Mouse (Mus musculus) bone marrow macrophage, adult 2 months (primary cell): ENCODE results near the gene Ssr2.

Source experiments
- CTCF ChIP-seq: IDR thresholded peaks from 2 replicates; pipeline ENCODE4 v1.5.1; 2012; ENCODE audit warnings: low read depth, mild to moderate bottlenecking, low read length, moderate library complexity
- POLR2A ChIP-seq: IDR thresholded peaks from 2 replicates; pipeline ENCODE4 v1.6.1; 2012; ENCODE audit warnings: mild to moderate bottlenecking, low read depth, low read length, borderline replicate concordance

DNA sequence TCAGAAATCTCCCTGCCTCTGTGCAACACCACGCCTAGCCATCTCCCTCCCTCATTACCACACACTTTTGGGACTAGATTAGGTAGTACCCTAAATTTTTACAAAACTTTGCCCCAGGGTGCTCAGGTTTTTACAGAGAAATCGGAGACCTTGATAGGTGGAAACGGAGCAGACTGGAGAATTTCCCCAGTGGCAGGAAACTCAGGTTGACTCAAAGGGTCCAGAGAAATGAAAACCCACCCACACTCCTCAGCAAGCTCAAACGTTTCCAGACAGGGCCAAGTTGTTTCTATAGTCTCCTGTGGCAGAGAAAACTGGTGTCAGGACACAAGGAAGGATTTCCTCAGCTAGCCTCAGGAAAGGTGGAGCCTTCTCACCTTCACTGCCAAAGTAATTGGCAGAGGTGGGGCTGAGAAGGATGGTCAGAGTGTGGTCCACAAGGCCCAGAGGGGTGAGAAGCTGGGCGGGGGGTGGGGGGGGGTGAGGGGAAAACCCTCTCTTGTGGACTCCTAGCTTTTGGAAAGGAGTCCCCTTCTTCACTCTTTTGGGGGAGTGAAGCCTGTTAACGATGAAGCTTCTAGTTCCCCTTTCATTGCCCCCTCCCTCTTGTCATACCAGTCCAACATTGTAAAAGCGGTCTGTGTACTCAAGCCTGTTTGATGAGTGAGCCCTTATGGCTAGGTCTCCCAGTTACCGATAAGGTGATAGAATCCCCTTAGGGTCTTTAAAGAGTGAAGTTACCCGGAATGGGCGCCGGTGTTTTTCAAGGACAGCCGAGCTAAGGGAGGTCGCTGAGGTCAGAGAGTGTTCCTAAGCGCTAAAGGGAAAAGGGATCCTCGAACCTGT, 44.7 kb downstream of the Ssr2 start:
- TF ChIP-seq CTCF (no peak), POLR2A (no peak)
